Mouse (Mus musculus): ENCODE results near the gene Svs5.
"Not testable (repeated sequence)": the region's sequence is repeated elsewhere in the genome, so short reads cannot be mapped to it uniquely, and the experiment has no call there.

Gene Svs5

DNA sequence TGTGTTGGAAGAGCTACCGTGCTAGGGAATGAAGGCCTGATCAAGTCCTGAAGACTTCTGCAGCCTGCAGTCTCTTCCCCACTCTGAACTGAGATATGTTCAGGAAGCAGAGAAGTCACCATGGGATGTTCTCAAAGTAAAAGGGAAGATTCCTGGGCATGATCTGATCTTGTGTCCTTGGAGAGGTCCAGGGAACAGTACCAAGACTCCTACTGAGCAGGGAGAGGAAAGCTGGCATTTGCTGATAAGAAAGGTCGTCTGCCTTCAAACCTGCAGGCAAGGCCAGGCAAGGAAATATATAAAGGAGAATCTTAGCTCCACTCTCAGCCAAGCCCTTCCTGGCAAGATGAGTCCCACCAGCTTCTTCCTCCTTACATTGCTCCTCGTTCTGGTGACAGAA, at the start of gene Svs5:
Gene Svs5 (plus strand): TSS at position 301 of the 400 bp plus-strand sequence.
- DNase-seq (ENCODE audit: low spot score): not testable (repeated sequence)

DNA sequence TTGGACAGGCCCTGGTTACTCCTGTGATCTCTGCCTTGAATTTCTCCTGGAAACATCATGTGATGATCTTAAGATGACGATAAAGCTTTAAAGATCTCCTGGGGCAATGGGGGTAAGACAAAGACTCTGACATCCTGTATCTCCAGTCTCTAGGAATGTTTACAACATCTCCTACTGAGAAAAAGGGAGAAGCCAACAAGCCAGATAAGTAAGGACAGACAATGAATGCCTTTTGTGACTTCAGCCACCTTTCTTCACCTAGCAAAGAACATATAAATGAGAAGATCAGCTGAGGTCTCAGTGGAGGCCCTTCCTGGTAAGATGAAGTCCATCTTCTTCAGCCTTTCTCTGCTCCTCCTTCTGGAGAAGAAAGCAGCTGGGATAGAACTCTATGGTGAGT, 43.6 kb upstream of the Svs5 start, which contains the start of gene Svs3a:
Gene Svs3a (plus strand): TSS at position 301 of the 400 bp plus-strand sequence.
- not testable (repeated sequence) for DNase-seq (ENCODE audit: low spot score)

GRCm38 (mm10) chr2:164312599-164312998, 19.9 kb upstream of the Svs5 start:
- DNase-seq (ENCODE audit: low spot score): no peak

- DNase-seq (ENCODE audit: low spot score): not testable (repeated sequence)
Observed at GRCm38 (mm10) chr2:164315460-164315859, 17.1 kb upstream of the Svs5 start.

GRCm38 (mm10) chr2:164316451-164316850, 16.1 kb upstream of the Svs5 start, which contains the start of gene Svs6:
Gene Svs6 (plus strand): TSS chr2:164316751.
- DNase-seq (ENCODE audit: low spot score): not testable (repeated sequence)

DNA sequence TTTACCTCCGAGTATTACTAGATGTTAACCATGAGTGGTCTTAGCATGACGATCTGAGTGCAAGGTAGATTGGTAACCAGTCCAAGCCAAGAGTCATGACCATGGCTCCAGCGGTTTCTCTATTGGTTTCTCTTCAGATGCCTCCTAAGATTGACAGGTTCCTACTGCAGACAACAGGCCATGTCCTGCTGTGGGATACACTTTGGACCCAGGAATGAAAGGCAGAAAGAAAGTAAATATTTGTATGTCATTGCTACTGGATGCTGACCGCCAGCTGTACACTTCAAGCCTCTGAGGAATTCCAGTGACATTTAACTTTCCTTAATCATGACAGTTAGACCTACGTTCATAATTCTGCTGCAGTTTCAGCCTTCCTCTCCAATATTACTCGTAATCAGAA, 11.6 kb upstream of the Svs5 start:
- DNase-seq (ENCODE audit: low spot score): no peak

DNA sequence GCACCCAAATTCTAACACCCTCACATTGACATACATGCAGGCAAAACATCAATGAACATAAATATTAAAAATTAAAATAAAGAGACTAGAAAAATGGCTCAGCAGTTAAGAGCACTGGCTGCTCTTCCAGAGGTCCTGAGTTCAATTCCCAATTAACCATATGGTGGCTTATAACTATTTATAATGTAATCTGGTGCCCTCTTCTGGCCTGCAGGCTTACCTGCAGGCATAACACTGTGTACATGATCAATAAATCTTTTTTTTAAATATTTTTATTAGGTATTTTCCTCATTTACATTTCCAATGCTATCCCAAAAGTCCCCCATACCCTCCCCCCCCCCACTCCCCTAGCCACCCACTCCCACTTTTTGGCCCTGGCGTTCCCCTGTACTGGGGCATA, 11.2 kb downstream of the Svs5 start:
- not testable (repeated sequence) for DNase-seq (ENCODE audit: low spot score)

GRCm38 (mm10) chr2:164347697-164348096, 15.2 kb downstream of the Svs5 start:
- not testable (repeated sequence) for DNase-seq (ENCODE audit: low spot score)

DNA sequence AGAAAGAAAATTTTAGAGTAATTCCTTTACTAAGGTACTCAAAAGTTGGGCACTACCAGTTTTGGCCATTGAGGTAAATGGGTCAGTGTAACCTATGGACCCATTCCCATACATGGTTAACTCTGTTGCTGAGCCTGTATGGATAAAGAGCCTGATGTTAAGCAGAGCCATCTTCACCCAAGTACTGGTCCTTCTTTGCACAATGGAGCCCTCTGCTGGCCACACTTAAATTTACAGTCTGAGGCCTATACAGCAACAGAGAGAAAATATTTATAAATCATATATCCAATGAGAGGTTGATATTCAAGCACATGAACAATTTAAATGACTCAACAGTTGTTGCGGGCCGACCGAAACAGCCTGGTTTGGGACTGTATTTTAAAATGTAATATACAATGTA, 16.4 kb downstream of the Svs5 start:
- DNase-seq (ENCODE audit: low spot score): no peak

- DNase-seq (ENCODE audit: low spot score): no peak
Observed at GRCm38 (mm10) chr2:164352697-164353096, 20.2 kb downstream of the Svs5 start.

DNA sequence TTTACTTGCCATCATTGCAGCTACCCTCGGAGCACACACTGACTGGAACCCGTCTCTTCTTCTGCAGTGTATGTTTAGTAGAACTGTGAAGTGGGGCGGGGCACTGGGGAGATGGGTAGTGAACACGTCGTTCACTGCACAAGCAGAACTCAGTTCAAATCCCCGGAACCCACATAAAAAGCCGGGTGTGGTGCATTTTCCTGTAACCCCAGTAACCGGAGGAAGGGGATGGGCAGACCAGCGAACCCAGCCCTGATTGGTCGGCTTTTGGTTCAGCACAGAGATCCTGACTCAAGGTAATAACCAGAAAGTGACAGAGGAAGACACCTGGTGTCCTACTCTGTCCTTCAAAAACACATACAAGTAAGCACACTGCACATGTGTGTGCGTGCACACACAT, 20.8 kb downstream of the Svs5 start:
- DNase-seq (ENCODE audit: low spot score): no peak

DNA sequence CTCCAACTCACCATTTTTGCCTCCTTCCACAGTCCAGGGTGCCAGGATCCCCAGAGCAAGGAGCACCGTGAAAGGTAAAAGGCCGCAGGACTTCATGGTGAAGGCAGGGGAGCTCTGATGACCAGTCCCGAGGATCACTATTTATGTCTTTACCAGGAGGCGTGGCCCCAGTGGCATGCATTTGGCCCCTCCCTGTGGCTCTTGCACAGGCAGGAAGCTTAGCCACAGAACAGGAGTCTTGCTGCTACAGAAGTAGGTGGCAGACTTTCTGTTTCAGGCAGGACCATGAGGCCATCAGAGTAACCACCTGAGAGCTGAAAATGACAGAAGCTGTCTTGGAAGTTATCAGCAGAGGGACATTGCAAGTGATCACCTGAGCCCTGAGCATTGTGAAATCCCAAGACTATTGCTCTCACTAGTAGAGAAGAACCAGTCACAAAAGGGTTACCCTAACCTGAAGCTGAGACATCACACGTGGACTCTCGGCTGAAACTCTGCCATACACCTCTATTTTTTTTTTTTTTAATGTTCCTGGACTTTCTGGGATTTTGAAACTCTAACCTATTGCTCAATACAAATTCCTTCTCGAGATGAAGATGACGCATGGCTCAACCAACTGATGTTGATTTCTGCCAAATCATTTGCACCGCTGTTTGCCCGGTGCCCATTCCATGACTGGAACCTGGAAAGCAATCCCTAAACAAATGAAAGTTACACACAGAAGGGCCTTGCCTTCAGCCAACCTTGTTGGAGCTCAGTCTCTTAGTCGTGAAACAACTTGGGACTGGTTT, 23.8 kb downstream of the Svs5 start:
- DNase-seq (ENCODE audit: low spot score): peak; percentile 60

GRCm38 (mm10) chr2:164358373-164358772, 25.8 kb downstream of the Svs5 start:
- no peak for DNase-seq (ENCODE audit: low spot score)

DNA sequence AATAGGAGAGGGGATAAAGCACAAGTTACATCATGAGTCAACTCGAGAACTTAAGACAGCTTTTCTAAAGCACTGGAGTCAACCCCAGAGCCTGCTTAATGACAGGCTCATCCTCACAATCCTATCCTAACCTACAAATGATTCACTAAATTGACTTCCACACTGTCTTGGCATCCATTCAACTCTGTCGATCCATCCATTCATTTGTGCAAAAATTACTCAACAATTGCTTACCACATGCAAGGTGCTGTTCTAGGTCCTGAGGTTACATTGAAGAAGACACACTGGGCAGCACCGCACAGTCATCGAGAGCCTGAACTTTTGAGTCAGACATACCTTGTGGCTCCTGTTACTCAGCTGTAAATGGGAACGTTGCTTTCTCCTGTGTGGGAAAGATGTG, 26.5 kb downstream of the Svs5 start:
- DNase-seq (ENCODE audit: low spot score): no peak

- DNase-seq (ENCODE audit: low spot score): no peak
Observed at GRCm38 (mm10) chr2:164359668-164360067, 27.1 kb downstream of the Svs5 start.

GRCm38 (mm10) chr2:164360974-164361657, 28.6 kb downstream of the Svs5 start:
- peak; percentile 21 for DNase-seq (ENCODE audit: low spot score)

- no peak for DNase-seq (ENCODE audit: low spot score)
Observed at GRCm38 (mm10) chr2:164366947-164367346, 34.4 kb downstream of the Svs5 start.

DNA sequence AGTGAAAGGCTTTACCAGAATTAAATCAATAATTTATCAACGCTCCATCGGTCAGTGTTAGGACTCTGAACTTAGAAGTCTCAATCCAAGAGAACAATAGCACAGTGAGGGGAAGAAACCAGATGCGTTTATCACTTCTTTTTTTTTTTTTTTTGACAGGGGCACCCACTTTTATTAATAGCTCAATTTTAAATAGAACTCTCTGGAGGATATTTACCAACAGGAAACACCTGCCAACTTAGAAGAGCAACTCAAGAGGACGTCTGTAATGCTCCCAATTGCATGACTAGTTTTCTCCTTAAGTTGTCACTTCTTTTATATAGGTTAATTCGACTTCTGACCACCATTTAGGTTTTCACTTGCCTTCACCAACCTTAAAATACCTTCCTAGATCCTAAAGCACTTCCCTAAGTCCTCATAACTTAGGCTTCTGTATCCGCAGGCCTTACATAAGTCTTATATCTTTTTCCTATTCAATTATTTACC, 36.1 kb downstream of the Svs5 start:
- no peak for DNase-seq (ENCODE audit: low spot score)

GRCm38 (mm10) chr2:164371371-164371770, 38.8 kb downstream of the Svs5 start:
- no peak for DNase-seq (ENCODE audit: low spot score)

DNA sequence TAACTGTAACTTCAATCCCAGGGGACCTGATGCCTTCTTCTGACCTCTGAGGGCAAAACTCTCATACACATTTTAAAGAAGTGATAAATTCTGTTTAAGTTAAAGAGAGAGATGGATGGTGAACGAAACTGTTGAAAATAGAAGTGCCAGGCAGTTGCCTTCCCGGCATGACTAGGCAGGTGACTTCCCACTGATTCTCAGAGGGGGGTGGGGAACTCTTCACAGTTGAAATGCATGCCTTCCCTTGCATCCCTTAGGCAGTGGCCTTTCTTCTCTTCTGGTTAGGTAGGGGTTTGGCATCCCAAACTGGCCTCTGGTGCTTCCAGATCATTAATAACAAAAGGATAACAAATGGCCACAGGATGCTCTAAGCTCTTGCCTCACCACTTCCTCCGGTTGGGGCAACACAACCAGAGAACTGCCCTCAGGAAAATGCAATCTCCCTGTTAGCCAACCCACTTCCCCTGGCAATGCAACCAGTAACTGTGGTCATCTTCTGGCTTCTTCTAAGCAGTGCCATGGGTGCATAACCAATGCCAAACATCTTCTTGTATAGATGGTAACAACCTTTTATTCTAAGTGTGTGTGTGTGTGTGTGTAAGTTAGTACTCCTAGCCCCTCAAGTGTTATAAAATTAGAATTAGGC, 40.0 kb downstream of the Svs5 start:
- peak; percentile 29 for DNase-seq (ENCODE audit: low spot score)

DNA sequence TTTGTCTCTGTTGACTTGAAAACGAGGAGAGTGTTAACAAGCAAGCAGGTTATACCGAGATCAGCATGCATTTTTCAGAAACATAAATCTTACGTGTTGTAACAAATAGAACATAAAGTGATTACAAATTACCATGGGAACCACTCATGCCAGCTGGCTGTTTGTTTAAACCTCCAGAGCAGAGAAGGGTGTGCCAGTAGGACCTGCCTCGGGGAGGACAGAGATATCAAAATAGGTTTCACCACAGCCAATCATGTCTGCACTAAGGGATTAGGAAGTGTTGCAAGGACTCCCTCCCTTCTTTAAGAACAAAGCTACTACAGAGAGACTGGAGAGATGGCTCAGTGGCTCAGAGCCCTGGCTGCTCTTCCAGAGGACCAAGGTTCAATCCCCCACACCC, 40.6 kb downstream of the Svs5 start:
- DNase-seq (ENCODE audit: low spot score): peak; percentile 55

Measured in lung, postnatal 25 days (tissue).